Mouse (Mus musculus): ENCODE data around the gene Elk3.

The Elk3 gene

DNA sequence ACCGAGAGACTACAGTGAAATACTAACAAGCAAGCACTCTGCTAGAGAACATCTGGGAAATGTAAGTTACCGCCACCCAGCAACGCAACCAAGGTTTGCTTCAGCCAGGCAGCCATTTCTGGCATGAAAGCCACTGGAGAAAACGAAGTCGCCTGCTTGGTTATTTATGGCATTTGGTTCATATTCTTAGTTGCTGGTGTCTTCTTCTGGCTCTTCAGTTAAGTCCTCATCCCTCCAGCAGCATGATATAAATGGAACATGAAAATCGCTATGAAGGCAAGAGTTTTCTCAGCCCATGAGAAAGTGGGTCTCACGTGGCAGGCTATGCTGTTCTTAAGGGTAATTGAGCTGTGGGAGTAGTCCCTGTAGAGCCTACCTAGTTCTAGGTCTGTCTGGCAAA, 44.4 kb downstream of the Elk3 start:
- DNase-seq: no peak

DNA sequence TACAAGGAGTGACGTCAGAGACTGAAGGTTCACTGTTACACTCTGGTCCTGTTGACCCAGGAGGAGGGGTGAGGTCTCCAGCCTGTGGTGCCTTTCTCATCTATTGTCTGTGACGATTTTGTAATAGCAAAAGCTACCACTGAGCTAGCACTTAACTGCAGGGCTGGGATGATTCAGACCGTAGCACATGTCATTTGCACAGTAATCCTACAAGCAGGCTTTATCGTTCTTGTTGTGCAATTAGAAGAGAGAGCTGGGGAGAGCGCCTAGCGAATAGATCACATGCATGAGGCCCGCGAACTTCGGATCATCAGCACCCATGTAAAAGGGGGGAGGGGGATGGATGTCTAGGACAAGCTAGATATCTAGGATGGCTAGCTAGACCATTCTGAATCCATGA, 45.1 kb downstream of the Elk3 start:
- no peak for DNase-seq

DNA sequence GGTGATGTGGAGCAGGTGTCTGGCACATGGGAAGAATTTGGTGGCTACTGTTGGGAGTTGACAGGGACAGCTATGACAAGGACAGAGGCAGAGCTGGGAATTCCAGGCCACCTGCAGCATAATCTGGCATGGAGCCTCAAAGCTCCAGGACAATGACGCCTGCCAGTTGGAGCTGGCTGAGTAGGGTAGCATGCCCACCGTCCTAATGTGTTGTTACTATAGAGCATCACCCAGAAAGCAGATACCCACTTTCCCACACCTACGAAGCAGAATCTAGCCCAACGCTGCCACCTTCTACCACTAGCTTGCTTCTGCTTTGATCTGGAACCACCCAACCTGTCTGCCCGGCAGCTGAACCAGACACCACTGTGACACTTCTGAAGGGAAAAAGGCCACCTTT, 46.9 kb downstream of the Elk3 start:
- no peak for DNase-seq

DNA sequence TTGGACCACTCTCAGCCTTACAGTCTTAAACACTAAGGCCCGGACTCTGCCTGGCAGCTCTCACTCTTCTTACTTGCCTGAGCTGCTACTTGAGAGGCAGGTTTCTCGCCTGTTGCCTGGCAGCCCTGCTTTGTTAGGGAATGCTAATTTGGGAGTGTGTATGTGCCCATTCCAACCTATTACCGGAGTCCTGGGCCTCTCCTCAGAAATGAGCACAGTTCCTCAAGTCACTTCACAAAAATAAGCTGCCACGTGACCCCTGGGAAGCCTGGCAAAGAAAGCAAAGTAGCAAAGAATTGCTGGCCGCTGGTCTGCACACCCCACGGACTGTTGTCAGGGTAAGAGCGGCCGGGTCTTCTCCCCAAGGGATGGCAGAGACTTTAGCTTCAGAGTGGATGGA, 47.5 kb downstream of the Elk3 start:
- DNase-seq: no peak

DNA sequence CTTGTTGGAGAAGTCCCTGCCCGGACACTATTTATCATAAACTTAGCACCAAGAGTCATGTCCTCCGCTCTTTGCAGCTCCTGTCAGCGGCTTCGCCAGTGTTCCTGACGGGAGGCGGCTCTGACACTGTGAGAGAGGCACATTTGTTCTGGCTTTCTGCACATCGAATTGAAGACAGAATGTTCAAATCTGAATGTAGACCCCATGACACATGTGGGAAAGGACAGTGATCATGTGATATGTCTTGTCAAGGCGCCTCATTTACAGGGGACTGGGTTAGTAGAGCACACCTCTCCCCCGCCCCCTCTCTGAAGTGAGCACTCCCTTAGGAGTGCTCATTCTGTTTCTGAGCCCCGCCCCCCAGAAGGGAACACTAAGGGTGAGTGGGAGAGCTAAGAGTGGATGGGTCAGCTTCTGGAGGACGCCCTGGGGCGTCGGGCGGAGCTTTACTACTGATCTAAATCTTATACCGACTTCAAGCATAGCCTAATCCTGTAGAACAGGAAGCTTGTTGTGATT, 48.9 kb downstream of the Elk3 start:
- peak; percentile 57 for DNase-seq

DNA sequence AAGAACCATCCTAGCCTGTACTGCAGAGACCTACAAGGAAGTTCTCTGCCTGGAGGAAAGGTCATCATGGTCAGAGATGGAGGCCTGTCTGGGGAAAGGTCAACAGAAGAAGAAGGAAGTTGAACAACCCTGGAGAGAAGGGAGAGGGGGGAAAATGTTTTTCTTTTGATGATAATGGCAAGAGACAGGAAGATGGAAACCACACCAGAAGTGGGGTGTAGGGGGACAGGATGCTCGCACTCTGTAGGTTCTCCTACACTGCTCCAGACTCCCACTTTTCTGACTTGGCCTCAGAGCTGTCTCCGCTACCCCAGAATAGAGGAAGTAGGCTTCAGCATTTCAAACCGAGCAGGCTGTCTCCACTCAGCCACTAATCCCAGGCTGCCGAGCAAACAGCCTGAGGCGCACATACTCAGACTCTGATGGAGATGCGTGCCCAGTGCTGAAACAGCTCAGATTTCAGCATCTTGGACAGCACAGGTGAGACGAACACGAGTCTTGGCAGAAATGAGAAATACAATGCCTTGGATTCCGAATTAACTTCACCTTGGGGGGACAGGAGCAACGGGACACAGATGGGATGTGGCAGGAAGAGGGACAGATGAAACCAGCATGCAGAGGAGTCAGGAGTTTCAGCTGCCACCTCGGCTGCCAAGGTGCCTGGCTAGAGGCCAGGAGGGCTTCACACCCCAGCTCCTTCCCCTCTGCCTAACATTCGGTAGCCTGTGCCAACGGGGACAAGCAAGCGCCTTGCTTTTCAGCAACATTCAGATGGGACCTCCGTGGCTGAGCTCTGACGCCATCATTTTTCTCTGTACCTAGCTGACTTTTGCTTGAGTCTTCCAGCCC, 49.6 kb downstream of the Elk3 start:
- DNase-seq: peak; percentile 69

DNA sequence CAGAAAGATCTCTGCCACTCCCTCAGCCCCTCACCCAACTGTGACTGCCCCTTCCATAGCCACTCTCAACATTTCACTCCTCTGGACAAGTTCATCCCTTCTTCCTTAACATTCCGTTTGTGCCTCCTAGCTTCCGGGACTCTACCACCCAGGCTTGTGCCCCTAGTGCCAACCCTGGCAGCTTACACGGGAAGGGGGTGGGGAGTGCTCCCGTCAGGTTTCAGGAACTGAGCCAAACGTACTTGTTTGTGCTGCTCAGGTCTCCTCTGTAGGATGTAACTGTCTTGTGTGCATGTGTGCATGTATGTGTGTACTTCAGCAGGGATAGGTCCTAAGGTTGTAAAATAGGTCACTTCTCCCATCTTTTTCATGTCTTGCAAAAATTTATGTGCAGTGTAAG, 51.1 kb downstream of the Elk3 start:
- peak; percentile 29 for DNase-seq

DNA sequence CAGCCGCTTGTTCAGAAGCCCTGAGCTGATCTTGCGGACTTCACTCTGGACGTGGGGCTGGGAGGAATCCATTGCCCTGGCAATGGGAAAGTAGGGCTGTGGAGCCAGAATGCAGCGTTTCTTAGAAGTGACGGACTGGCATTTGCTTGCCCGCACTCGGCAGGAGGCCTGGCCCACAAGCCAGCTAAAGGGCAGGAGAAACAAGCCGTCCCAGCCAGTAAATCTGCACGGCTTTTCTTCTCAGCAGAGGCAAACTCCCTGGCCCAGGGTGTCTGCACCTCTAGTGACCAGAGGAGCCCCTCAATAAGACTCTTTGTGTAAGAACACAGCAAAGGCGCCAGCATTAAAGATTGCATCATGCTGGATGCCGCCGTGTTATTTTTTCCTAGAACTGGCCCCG, 55.6 kb downstream of the Elk3 start:
- DNase-seq: peak; percentile 12

DNA sequence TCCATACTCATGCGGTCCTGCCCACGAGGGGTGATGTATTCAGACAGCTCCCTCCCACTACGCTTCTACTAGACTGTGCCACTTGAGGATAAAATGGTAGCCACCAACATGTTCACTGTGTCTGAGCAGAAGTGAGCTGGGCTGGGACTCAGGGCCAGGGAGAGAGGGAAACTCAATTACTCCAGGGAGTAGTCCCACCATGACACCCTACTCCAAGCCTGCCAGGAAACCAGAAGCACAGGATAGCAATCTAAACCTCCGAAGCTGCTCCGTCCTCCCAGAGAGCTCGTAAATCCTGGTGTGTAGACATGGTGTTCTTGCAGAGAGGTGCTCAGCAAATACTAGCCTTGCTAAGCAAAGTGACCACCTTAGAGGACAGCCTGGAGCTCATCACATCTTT, 57.8 kb downstream of the Elk3 start:
- no peak for DNase-seq

DNA sequence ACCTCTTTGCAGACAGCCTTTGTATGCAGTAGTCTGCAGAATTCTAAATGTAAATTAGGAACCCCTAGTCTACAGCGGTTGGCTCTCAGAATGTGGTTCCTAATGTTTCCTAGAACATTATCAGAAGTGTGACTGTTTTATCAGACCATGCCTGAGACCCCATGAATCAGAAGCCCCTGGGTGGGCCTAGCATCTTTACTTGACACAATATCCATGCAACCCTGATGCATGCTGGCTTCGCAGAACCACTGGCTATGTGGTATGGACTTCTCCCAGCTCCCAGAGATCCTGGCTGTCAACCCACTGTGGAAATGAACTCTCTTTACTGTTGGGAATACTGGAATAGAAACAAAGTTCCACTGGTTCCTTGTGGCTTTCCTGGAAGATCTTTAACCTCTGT, 58.3 kb downstream of the Elk3 start:
- no peak for DNase-seq

DNA sequence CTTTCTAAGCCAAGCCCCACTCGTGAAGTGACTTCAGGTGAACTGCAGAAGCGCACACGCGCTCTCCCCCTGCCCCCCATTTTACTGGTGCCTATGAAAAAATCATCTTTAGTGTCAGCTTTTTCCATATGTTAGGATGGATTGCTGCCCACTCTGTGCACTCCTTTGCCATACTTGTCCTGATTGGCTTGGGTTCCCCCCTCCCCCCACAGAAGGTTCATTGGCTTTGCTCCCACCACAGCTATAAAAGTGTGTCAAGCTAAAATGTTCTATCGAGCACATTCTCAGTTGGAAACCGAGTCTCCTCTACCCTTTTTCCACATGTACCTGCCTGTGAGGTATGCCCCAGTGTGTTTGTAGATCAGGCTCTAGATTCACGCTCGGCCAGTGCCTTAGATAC, 59.5 kb downstream of the Elk3 start:
- DNase-seq: no peak

DNA sequence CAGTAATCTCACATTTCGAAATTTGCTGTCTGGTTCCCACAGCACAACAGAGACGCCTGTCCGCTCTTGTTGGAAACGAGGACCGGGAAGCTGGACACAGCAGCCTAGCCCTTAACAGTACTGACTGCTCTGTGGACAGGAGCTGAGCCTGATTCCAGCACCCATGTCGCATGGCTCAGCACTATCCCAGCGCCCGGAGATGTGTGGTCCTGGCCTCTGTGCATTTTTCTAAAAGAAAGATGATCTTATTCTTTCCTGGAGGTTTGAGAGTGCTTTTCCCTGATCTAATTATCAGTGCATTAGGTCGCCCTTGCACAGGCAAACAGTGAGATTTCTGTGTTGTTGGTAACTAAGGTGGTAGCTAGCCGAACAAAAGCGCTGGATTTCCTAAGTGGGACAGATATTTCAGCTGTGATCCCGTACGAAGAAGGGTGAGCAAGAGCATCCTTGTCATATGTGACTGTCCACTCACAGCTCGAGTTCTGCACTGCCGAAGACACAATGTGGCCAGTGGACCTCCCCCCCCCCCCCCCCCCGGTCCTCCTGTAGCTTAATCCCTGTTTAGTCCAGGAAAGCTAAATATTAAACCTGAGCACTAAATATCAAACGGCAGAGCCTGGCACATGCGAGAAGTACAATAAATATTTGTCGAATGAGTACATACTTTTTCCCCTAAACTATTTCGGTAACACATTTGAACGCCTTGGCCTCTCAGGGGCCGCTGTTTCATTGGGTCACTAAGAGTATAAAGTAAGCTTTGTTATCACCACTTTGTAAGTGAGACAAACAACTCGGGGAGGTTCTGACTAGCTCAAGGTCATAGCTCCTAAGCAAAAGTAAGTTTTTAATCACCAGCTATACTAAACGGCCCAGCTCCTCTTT, 60.3 kb downstream of the Elk3 start:
- no peak for DNase-seq

DNA sequence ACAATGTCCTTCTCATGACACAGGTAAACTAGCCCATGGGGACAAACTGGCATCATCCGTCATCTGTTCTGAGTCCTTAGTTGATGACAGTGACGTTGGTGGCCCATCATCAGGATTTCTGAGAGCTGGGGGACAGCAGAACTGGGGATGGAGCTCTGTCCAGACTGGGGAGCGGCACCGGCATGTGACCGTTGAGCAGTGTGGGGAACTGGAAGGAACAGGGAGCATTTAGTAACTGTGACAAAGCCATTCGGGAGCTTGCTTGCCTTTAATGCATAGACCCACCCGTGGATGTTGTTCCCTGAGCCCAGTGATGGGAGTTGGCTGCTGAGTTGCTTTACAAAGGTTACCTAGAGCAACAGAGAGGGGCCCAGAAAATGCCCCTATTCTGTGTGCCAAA, 61.0 kb downstream of the Elk3 start:
- no peak for DNase-seq

DNA sequence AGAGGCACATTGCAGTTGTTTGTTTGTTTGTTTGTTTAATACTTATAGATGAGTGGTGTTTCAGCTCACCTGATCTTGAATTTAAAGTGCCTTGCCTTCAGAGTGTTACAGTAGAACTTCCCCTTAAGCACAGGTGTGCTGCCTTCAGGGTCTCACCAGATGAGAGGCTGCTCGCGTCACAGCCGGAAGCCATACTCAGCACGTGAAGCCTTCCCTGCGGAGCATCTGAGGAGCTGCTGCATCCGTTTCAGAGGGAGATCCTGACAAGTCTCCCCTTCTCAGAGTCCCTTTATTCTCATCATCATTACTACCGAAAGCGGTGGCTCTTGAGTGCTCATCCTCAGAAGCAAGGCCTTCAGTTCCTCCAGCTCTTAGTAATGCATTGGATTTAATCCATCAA, 62.5 kb downstream of the Elk3 start:
- DNase-seq: no peak

DNA sequence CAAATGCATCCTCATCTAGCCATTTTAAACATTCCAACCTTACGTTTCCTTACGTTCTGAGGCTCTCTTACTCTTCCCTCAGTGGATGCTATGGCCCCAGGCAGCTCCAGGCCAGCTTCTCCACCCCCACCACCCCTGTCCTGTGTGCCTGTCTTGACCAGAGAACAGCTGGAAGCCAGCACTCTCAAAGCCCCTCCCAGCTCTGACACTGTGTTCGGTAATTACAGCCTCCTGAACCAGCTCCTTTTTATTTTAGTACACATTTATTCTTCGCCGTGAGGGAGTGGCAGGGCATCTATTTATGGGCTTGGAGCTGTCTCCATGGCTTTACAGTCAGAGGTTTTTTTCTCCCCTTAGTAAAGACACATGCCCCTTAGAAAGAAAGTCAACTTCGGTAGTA, 63.0 kb downstream of the Elk3 start:
- no peak for DNase-seq

DNA sequence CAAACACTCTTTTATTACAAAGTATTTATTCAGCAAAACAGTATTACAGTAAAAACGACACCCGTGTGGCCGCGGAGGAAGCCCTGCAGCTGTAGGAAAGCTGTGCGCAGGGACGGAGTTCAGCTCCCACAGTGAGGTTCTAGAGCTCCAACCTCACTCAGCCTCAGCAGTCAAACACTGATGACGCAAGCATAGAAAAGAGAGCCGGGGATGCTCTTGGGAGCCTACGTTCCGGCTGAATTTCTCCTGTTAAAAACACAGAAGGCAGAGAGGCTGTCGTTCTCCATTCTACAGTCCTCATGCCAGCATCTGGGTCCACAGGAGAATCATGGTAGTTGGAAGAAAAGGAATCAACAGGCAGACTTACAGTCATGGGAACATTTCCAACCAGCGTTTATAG, 63.5 kb downstream of the Elk3 start:
- DNase-seq: no peak

DNA sequence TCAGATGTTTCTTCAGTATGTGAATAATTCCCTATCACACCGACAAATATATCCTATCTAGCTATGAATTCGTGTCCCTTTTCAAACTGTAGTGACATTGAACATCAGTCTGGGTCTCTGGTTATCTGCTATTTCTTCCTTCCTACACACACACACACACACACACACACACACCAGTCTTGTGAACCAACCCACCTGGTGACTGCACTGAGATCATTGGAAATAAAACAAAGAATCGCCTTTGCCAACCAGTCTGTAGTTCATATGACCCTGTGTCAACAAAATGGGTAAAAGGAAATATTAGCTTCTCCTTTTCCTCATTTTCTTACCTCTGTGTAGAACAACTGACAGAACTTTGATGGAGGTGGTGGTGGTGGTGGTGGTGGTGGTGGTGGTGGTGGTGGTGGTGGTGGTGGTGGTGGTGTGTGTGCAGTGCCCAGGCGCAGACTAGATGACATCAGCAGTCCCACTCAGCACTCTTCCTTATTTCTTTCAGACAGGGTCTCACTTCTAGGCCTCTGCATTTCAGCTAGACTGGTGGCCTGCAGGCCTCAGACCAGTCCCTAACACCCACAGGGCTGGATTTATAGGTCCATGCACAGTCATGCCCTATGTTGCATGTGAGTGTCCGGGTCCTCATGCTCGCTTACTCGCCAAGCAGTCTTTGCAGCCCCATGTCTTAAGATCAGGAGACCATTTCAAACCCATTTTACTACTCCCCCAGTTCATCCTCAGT, 64.6 kb downstream of the Elk3 start:
- no peak for DNase-seq

DNA sequence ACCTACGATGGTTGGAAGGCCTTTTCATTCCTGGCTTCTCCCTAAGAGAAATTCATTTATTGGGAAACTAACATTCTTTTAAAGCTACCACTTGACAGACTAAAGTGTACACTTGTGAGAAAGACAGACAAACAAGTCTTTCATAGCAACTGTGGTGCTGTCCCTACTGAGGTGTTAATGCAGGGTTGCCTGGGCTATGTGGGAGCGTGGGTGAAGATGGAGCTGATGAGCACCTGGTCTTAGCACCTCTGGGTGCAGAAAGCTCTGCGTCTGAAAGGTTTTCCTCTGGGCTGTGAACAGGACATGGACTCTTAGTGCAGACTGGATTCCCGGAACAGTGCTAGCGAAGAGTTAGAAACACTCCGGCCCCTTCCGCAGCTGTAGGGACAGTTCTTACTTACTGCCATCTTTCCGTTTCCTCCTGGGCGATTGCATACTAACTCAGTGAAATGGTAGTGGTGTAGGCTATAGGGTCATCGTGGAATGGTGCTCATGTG, 66.7 kb downstream of the Elk3 start:
- DNase-seq: no peak

DNA sequence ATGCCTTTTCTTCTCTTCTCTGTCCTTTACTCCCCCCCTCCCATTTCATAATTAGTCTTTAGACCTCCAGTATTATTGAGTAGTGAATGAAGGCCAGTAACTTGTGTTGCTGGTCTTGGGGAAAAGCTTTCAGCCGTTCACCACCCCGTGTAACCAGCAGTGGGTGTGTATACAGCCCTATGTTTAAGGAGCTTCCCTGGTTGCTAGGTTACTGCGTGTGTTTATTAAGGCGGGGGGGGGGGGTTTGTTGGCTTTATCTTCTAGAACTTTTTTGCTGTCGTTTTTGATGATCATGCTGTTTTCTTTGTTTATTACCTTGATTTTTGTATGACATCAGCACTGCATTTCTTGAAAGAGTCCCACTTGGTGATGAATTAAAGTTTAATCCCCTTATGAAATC, 68.1 kb downstream of the Elk3 start:
- no peak for DNase-seq

DNA sequence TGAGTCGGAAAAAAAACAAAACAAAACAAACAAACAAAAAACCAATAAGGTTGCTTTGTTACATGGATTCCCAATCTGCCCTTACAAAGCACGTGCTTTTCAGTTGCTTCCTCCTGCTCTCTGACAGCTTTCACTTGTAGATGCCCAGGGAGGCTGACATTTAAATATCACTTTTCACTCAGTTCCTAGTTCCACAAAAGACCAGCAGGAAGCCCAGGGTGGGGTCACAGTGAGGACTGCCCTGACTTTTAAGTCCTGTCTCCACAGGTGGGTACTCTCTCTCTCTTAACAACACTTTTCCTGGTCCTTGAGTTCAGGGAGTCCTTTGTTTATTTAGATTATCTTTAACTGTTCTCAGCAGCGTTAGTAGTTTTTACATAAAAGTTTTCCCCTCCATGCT, 68.7 kb downstream of the Elk3 start:
- DNase-seq: no peak

DNA sequence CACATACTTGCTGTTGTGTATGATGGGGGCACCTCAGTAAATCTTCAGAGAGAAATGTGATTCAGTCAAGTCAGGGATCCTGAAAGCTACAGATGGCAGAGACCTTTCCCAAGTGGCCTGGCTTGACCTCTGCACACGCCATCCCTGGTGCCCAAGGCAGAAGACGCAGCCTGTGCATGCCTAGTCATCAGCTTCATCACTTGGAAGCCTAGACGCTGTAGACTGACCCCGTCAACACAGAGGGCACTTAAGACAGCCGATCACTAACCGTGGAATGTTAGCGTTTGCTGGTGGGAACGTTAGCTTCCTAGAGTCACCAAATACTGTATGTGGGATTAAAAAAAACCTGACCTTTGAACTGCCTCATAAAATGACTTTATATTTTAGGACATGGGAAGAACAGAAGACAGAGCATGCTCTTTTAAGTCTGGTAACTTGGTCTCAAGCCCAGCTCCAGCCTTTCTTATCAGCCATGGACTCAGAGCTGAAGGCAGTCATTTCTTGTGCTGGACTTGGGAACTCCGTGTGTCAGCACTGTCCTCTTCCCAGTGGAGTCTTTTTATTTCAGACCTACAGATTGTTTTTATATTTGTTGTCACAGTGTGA, 71.6 kb downstream of the Elk3 start:
- peak; percentile 32 for DNase-seq

DNA sequence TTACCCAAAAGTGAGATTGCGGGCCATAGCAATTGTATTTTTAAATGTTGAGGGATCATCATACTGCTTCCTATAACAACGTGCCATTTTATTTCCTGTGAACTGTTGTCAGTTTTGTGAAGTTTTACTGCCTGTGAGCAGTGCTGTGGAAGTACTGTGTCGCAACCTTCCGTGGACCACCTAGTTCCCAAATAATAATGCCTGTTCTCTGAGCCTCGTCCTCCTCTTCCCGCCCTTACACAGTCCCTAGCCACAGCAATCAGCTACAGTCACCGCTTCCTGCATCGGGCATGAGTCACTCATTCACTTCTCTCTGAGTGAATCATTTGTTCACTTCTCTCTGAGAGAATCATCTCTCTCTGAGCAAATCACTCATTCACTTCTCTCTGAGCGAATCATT, 76.2 kb downstream of the Elk3 start:
- DNase-seq: no peak
